Mouse (Mus musculus) liver, postnatal 0 days (tissue): ENCODE data around the gene Mtss1l.

Source experiments
- CTCF ChIP-seq: sonication (generic); IDR thresholded peaks from 2 replicates; pipeline ENCODE4 v1.5.1; 2016; ENCODE audit warnings: antibody characterized with exemption, low read depth
- EP300 ChIP-seq: IDR thresholded peaks from 2 replicates; pipeline ENCODE4 v1.6.1; 2016; ENCODE audit warnings: antibody characterized with exemption, low read depth, mild to moderate bottlenecking

GRCm38 (mm10) chr8:110717131-110717530, 4.1 kb upstream of the Mtss1l start:
- TF ChIP-seq EP300 (no peak), CTCF (no peak)
